Mouse (Mus musculus): ENCODE measurements around the gene Vmn1r32.

DNA sequence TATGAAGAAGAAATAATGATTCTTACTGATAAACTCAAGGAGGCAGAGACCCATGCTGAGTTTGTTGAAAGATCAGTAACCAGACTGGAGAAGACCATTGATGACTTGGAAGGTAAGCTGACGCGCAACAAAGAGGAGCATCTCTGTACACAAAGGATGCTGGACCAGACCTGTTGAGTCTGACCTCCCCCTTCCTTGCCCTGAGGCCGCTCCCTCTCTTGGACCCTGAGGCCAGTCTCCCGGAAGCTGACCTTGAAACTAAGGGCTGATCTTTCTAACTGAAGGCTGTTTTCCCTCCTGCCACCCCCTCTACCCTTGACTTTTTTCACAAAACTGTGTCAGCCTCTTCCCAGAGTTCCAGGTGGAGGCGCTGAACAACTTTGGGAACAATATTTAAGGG, 43.5 kb downstream of the Vmn1r32 start:
- no peak for TF ChIP-seq CTCF (IDR thresholded peaks at IDR 0.05; ENCODE audit: low read depth, low read length)
- no peak for TF ChIP-seq POLR2AphosphoS5 (IDR thresholded peaks at IDR 0.05; ENCODE audit: insufficient replicate concordance, low read depth, low read length)
- TF ChIP-seq TAL1 (conservative IDR thresholded peaks at IDR 0.05; ENCODE audit: low read depth, low read length) = no peak
- TF ChIP-seq GATA1 (IDR thresholded peaks at IDR 0.05; ENCODE audit: borderline replicate concordance, low read length) = no peak

All from G1E (cell line).